Comparison of ENCODE assay signal across 8 mouse cellular contexts in genomic region chr3:89195979-89196877, GRCm38 (mm10). TPM values are rescaled to one million over a fixed set of nuclear protein-coding genes. Genes with fewer than 3 reads are reported as not detected.
DNase-seq lines count a peak whose midpoint lies in the region; ATAC-seq lines count a peak whose summit lies in the region.

No protein-coding gene starts in this region.

- H3K9me3 ChIP-seq in heart, embryonic 14.5 days (ENCODE audit: control insufficient read depth, low read length), result no peaks in the 10 kb centered on the region
- H3K9me3 ChIP-seq in liver, embryonic 15.5 days (replicated peaks), result no peaks in the 10 kb centered on the region
- H3K9me3 ChIP-seq in neural tube, embryonic 12.5 days, result no peaks in the 10 kb centered on the region

- H3K36me3 ChIP-seq in heart, embryonic 14.5 days (ENCODE audit: control insufficient read depth, insufficient read depth, low read length), result no peaks in the 10 kb centered on the region
- H3K36me3 ChIP-seq in liver, embryonic 15.5 days (replicated peaks), result no peaks in the 10 kb centered on the region
- no peaks in the 10 kb centered on the region for H3K36me3 ChIP-seq in neural tube, embryonic 12.5 days

- H3K4me2 ChIP-seq in heart, embryonic 14.5 days (ENCODE audit: low read length), result peak overlapping the region; percentile 84
- peak overlapping the region; percentile 73 for H3K4me2 ChIP-seq in liver, embryonic 15.5 days
- H3K4me2 ChIP-seq in neural tube, embryonic 12.5 days (replicated peaks), result peak overlapping the region; percentile 59

- no peaks in the 10 kb centered on the region for H3K27me3 ChIP-seq in heart, embryonic 14.5 days (ENCODE audit: control insufficient read depth, insufficient read depth, low read length)
- H3K27me3 ChIP-seq in liver, embryonic 15.5 days, result peaks cover 18% of the 10 kb centered on the region
- no peaks in the 10 kb centered on the region for H3K27me3 ChIP-seq in neural tube, embryonic 12.5 days (replicated peaks)

- ATAC-seq in CD4-positive, CD25-positive, alpha-beta regulatory T cell, adult 4 months, result peak; percentile 94
- ATAC-seq in heart, embryonic 14.5 days (ENCODE audit: insufficient number of reproducible peaks, insufficient read depth, low FRiP score, low read depth), result peak; percentile 93
- ATAC-seq in liver, embryonic 15.5 days (ENCODE audit: insufficient read depth), result peak; percentile 93
- ATAC-seq in neural tube, embryonic 12.5 days (ENCODE audit: low FRiP score, low read depth), result peak; percentile 94

- 8% methylated on average over 33 of the region's 33 CpGs for WGBS in heart, embryonic 14.5 days
- 6% methylated on average over 33 of the region's 33 CpGs for WGBS in liver, embryonic 15.5 days (ENCODE audit: insufficient replicate concordance)
- WGBS in neural tube, embryonic 12.5 days, result 9% methylated on average over 33 of the region's 33 CpGs

- H3K9ac ChIP-seq in heart, embryonic 14.5 days (ENCODE audit: low read length), result peak overlapping the region; percentile 82
- H3K9ac ChIP-seq in liver, embryonic 15.5 days, result peak overlapping the region; percentile 53
- H3K9ac ChIP-seq in neural tube, embryonic 12.5 days, result peak overlapping the region; percentile 40

- H3K4me3 ChIP-seq in heart, embryonic 14.5 days (ENCODE audit: control insufficient read depth in 1 of 2, insufficient read depth in 1 of 2, low read depth in 1 of 2, low read length in 2 of 2), result peak overlapping the region; percentile 50 to 71
- H3K4me3 ChIP-seq in liver, embryonic 15.5 days (replicated peaks), result peak overlapping the region; percentile 55
- H3K4me3 ChIP-seq in neural tube, embryonic 12.5 days, result peak overlapping the region; percentile 22

- H3K27ac ChIP-seq in heart, embryonic 14.5 days (replicated peaks in 1 of 2; ENCODE audit: control insufficient read depth in 1 of 2, insufficient read depth in 1 of 2, low read depth in 2 of 2, low read length in 2 of 2), result peak overlapping the region; percentile 72 to 81
- peak overlapping the region; percentile 72 for H3K27ac ChIP-seq in liver, embryonic 15.5 days (replicated peaks)
- peak overlapping the region; percentile 38; the same call in 1 of the 2 replicates for H3K27ac ChIP-seq in neural tube, embryonic 12.5 days

- DNase-seq in c-Kit-negative CD71-positive TER-119-positive erythroid progenitor cells, embryonic 14.5 days (ENCODE audit: low read depth, low spot score), result peak; percentile 73
- peak; percentile 74 for DNase-seq in fibroblast of lung, adult 2 months (ENCODE audit: low read depth)
- peak; percentile 93 to 94 for DNase-seq in kidney, postnatal 25 days
- peak; percentile 90 for DNase-seq in telencephalon, adult 2 months (ENCODE audit: low read depth, low spot score)

- peaks cover 4 to 9% of the 10 kb centered on the region in 2 experiments for H3K4me1 ChIP-seq in heart, embryonic 14.5 days (ENCODE audit: control insufficient read depth in 2 of 2, insufficient read depth in 2 of 2, low read length in 2 of 2)
- H3K4me1 ChIP-seq in liver, embryonic 15.5 days (replicated peaks), result peaks cover 16% of the 10 kb centered on the region
- H3K4me1 ChIP-seq in neural tube, embryonic 12.5 days, result 0 out of 2 replicates have a peak, but pooled peaks cover 6% of the 10 kb centered on the region

RNA-seq across cellular contexts. Expression of gene Gba, which starts 6.5 kb away (rescaled TPM):
- 100 to 1,000 TPM in 1 of 2 experiments, 10 to 100 TPM in 1; 81.2 to 128 TPM for polyA plus RNA-seq in CD4-positive, CD25-positive, alpha-beta regulatory T cell, adult 4 months (2017; shearing (Covaris generic))
- 33.5 and 34.0 TPM in 2 replicates for polyA plus RNA-seq in heart, embryonic 14.5 days (2014; fragmentation: Nextera tagmentation; extraction: Ambion mirVana)
- polyA plus RNA-seq in liver, embryonic 15.5 days (2015; fragmentation: Nextera tagmentation; extraction: Ambion mirVana), result 26.1 and 26.2 TPM in 2 replicates
- 44.0 and 50.3 TPM in 2 replicates for polyA plus RNA-seq in neural tube, embryonic 12.5 days (2016; fragmentation: Nextera tagmentation; extraction: Ambion mirVana)

RNA-seq across cellular contexts. Expression of gene Fam189b, which starts 13.3 kb away (rescaled TPM):
- polyA plus RNA-seq in CD4-positive, CD25-positive, alpha-beta regulatory T cell, adult 4 months (2017; shearing (Covaris generic)), result 100 to 1,000 TPM; 209 to 296 TPM
- polyA plus RNA-seq in heart, embryonic 14.5 days (2014; fragmentation: Nextera tagmentation; extraction: Ambion mirVana), result 9.1 and 12.8 TPM in 2 replicates
- 2.4 and 2.9 TPM in 2 replicates for polyA plus RNA-seq in liver, embryonic 15.5 days (2015; fragmentation: Nextera tagmentation; extraction: Ambion mirVana)
- 34.1 and 42.5 TPM in 2 replicates for polyA plus RNA-seq in neural tube, embryonic 12.5 days (2016; fragmentation: Nextera tagmentation; extraction: Ambion mirVana)

RNA-seq across cellular contexts. Expression of gene Thbs3, which starts 18.8 kb away (rescaled TPM):
- 1 to 10 TPM; 3.4 to 3.6 TPM for polyA plus RNA-seq in CD4-positive, CD25-positive, alpha-beta regulatory T cell, adult 4 months (2017; shearing (Covaris generic))
- polyA plus RNA-seq in heart, embryonic 14.5 days (2014; fragmentation: Nextera tagmentation; extraction: Ambion mirVana), result 12.9 and 14.5 TPM in 2 replicates
- 1.5 and 2.1 TPM in 2 replicates for polyA plus RNA-seq in liver, embryonic 15.5 days (2015; fragmentation: Nextera tagmentation; extraction: Ambion mirVana)
- polyA plus RNA-seq in neural tube, embryonic 12.5 days (2016; fragmentation: Nextera tagmentation; extraction: Ambion mirVana), result 46.4 and 48.2 TPM in 2 replicates

RNA-seq across cellular contexts. Expression of gene Scamp3, which starts 19.0 kb away (rescaled TPM):
- polyA plus RNA-seq in CD4-positive, CD25-positive, alpha-beta regulatory T cell, adult 4 months (2017; shearing (Covaris generic)), result 100 to 1,000 TPM; 177 to 239 TPM
- 68.3 and 74.8 TPM in 2 replicates for polyA plus RNA-seq in heart, embryonic 14.5 days (2014; fragmentation: Nextera tagmentation; extraction: Ambion mirVana)
- polyA plus RNA-seq in liver, embryonic 15.5 days (2015; fragmentation: Nextera tagmentation; extraction: Ambion mirVana), result 53.0 and 53.7 TPM in 2 replicates
- 109 and 110 TPM in 2 replicates for polyA plus RNA-seq in neural tube, embryonic 12.5 days (2016; fragmentation: Nextera tagmentation; extraction: Ambion mirVana)

RNA-seq across cellular contexts. Expression of gene Mtx1, which starts 30.7 kb away (rescaled TPM):
- 100 to 1,000 TPM in 1 of 2 experiments, 10 to 100 TPM in 1; 78.8 to 144 TPM for polyA plus RNA-seq in CD4-positive, CD25-positive, alpha-beta regulatory T cell, adult 4 months (2017; shearing (Covaris generic))
- 93.6 and 102 TPM in 2 replicates for polyA plus RNA-seq in heart, embryonic 14.5 days (2014; fragmentation: Nextera tagmentation; extraction: Ambion mirVana)
- 103 and 104 TPM in 2 replicates for polyA plus RNA-seq in liver, embryonic 15.5 days (2015; fragmentation: Nextera tagmentation; extraction: Ambion mirVana)
- 174 TPM in 2 replicates for polyA plus RNA-seq in neural tube, embryonic 12.5 days (2016; fragmentation: Nextera tagmentation; extraction: Ambion mirVana)

Comparison
In these comparisons a context has a peak if more than half of its experiments do, and no peak if none do; other contexts are left out.
1. Peak in every context shown above with its lines: DNase-seq, ATAC-seq, H3K4me3 ChIP-seq and H3K27ac ChIP-seq.